Mouse (Mus musculus): Measurements from ENCODE around the gene Gm20765. TPM values are rescaled to one million over a fixed set of nuclear protein-coding genes. Genes with fewer than 3 reads are reported as not detected.

Gm20765 gene
- total and polyA plus RNA-seq, 2 experiments, result not detected

GRCm38 (mm10) chr10:104209655-104210054 lies 24.3 kb downstream of the Gm20765 start:
- WGBS, result 76% methylated on average over 1 of the region's 1 CpGs
- no peak overlapping the region for H3K9ac ChIP-seq (ENCODE audit: low read depth, low read length)
- no peak for TF ChIP-seq CTCF (IDR thresholded peaks at IDR 0.05; ENCODE audit: low read depth, low read length)
- TF ChIP-seq POLR2A (IDR thresholded peaks at IDR 0.05; ENCODE audit: extremely low read depth, insufficient read depth, low read length), result no peak
- H3K27ac ChIP-seq (replicated peaks; ENCODE audit: insufficient read depth, low read depth, low read length), result no peak overlapping the region
- no peaks in the 10 kb centered on the region for H3K36me3 ChIP-seq (ENCODE audit: control insufficient read depth, insufficient read depth, low read length)
- no peaks in the 10 kb centered on the region for H3K79me2 ChIP-seq (ENCODE audit: control insufficient read depth, insufficient read depth, low read length)
- no peak overlapping the region for H3K4me3 ChIP-seq (ENCODE audit: insufficient read depth, low read depth, low read length)
- H3K4me1 ChIP-seq (ENCODE audit: control insufficient read depth, insufficient read depth, low read length), result no peaks in the 10 kb centered on the region
- no peak for DNase-seq (ENCODE audit: extremely low read depth, low read depth, low spot score)
- H3K27me3 ChIP-seq (ENCODE audit: control insufficient read depth, insufficient read depth, low read length), result no peaks in the 10 kb centered on the region

GRCm38 (mm10) chr10:104210268-104210990 lies 25.1 kb downstream of the Gm20765 start:
- TF ChIP-seq POLR2A (IDR thresholded peaks at IDR 0.05; ENCODE audit: extremely low read depth, insufficient read depth, low read length), result no peak
- TF ChIP-seq CTCF (IDR thresholded peaks at IDR 0.05; ENCODE audit: low read depth, low read length), result no peak
- Histone ChIP-seq H3K4me3 (ENCODE audit: insufficient read depth, low read depth, low read length) (no peak overlapping the region), H3K27ac (replicated peaks; ENCODE audit: insufficient read depth, low read depth, low read length) (no peak overlapping the region), H3K79me2 (ENCODE audit: control insufficient read depth, insufficient read depth, low read length) (no peaks in the 10 kb centered on the region), H3K27me3 (ENCODE audit: control insufficient read depth, insufficient read depth, low read length) (no peaks in the 10 kb centered on the region), H3K36me3 (ENCODE audit: control insufficient read depth, insufficient read depth, low read length) (no peaks in the 10 kb centered on the region), H3K9ac (ENCODE audit: low read depth, low read length) (no peak overlapping the region), H3K4me1 (ENCODE audit: control insufficient read depth, insufficient read depth, low read length) (no peaks in the 10 kb centered on the region)
- WGBS, result 62% methylated on average over 3 of the region's 3 CpGs
- no peak for DNase-seq (ENCODE audit: extremely low read depth, low read depth, low spot score)

- Histone ChIP-seq H3K4me3 (ENCODE audit: insufficient read depth, low read depth, low read length) (no peak overlapping the region), H3K27ac (replicated peaks; ENCODE audit: insufficient read depth, low read depth, low read length) (no peak overlapping the region), H3K36me3 (ENCODE audit: control insufficient read depth, insufficient read depth, low read length) (no peaks in the 10 kb centered on the region), H3K79me2 (ENCODE audit: control insufficient read depth, insufficient read depth, low read length) (no peaks in the 10 kb centered on the region), H3K4me1 (ENCODE audit: control insufficient read depth, insufficient read depth, low read length) (no peaks in the 10 kb centered on the region), H3K9ac (ENCODE audit: low read depth, low read length) (no peak overlapping the region), H3K27me3 (ENCODE audit: control insufficient read depth, insufficient read depth, low read length) (no peaks in the 10 kb centered on the region)
- no peak for DNase-seq (ENCODE audit: extremely low read depth, low read depth, low spot score)
- TF ChIP-seq POLR2A (IDR thresholded peaks at IDR 0.05; ENCODE audit: extremely low read depth, insufficient read depth, low read length) (no peak), CTCF (IDR thresholded peaks at IDR 0.05; ENCODE audit: low read depth, low read length) (no peak)
- WGBS, result 93% methylated on average over 5 of the region's 5 CpGs
These were observed 29.2 kb downstream of the Gm20765 start for GRCm38 (mm10) chr10:104214527-104214926.

- DNase-seq (ENCODE audit: extremely low read depth, low read depth, low spot score), result no peak
- WGBS, result 79% methylated on average over 6 of the region's 6 CpGs
These were observed 35.1 kb downstream of the Gm20765 start for GRCm38 (mm10) chr10:104220303-104221021.

More at GRCm38 (mm10) chr10:104220303-104221021, 35.1 kb downstream of the Gm20765 start:
- Histone ChIP-seq H3K36me3 (ENCODE audit: control insufficient read depth, insufficient read depth, low read length) (no peaks in the 10 kb centered on the region), H3K79me2 (ENCODE audit: control insufficient read depth, insufficient read depth, low read length) (no peaks in the 10 kb centered on the region), H3K4me1 (ENCODE audit: control insufficient read depth, insufficient read depth, low read length) (no peaks in the 10 kb centered on the region), H3K4me3 (ENCODE audit: insufficient read depth, low read depth, low read length) (no peak overlapping the region), H3K9ac (ENCODE audit: low read depth, low read length) (no peak overlapping the region), H3K27ac (replicated peaks; ENCODE audit: insufficient read depth, low read depth, low read length) (no peak overlapping the region), H3K27me3 (ENCODE audit: control insufficient read depth, insufficient read depth, low read length) (no peaks in the 10 kb centered on the region)
- no peak for TF ChIP-seq CTCF (IDR thresholded peaks at IDR 0.05; ENCODE audit: low read depth, low read length)
- TF ChIP-seq POLR2A (IDR thresholded peaks at IDR 0.05; ENCODE audit: extremely low read depth, insufficient read depth, low read length), result no peak

Other genes with a start within 250 kb of the Gm20765 start
- not detected in 2 replicates for gene Gm21293, start 42.5 kb upstream of the Gm20765 start, total RNA-seq (2014; rRNA removed)
- gene Gm21293, start 42.5 kb upstream of the Gm20765 start, polyA plus RNA-seq (2012; rRNA removed), result not detected in 2 replicates
- not detected in 2 replicates for gene Gm6763, start 34.0 kb upstream of the Gm20765 start, total RNA-seq (2014; rRNA removed)
- not detected in 2 replicates for gene Gm6763, start 34.0 kb upstream of the Gm20765 start, polyA plus RNA-seq (2012; rRNA removed)
- gene Gm8764, start 25.5 kb upstream of the Gm20765 start, total RNA-seq (2014; rRNA removed), result not detected in 2 replicates
- gene Gm8764, start 25.5 kb upstream of the Gm20765 start, polyA plus RNA-seq (2012; rRNA removed), result not detected in 2 replicates
- gene Gm21304, start 17.0 kb upstream of the Gm20765 start, total RNA-seq (2014; rRNA removed), result not detected in 2 replicates
- not detected in 2 replicates for gene Gm21304, start 17.0 kb upstream of the Gm20765 start, polyA plus RNA-seq (2012; rRNA removed)
- gene Gm21312, start 8.5 kb upstream of the Gm20765 start, total RNA-seq (2014; rRNA removed), result not detected in 2 replicates
- not detected in 2 replicates for gene Gm21312, start 8.5 kb upstream of the Gm20765 start, polyA plus RNA-seq (2012; rRNA removed)
- gene Gm4340, start 8.5 kb downstream of the Gm20765 start, total RNA-seq (2014; rRNA removed), result not detected in 2 replicates
- not detected in 2 replicates for gene Gm4340, start 8.5 kb downstream of the Gm20765 start, polyA plus RNA-seq (2012; rRNA removed)

All from liver, adult 2 months (tissue).